Mouse (Mus musculus): ENCODE results near the gene Camk1d. TPM values are rescaled to one million over a fixed set of nuclear protein-coding genes. Genes with fewer than 3 reads are reported as not detected.

Gene Camk1d
- total and polyA plus RNA-seq, 3 experiments, result 4.6 to 12.4 (median 4.8) TPM

- in situ Hi-C loops (cut with MboI; ENCODE audit: low pct_ligation_motif_present, low pct_unique_long_range_greater_than_20kb, low sequenced_read_pairs), result loop anchor here (10.0 kb wide), 3 partner anchors 89 to 261 kb away; no protein-coding TSS in a partner anchor
- dilution Hi-C loops (cut with MboI; ENCODE audit: extremely low pct_ligation_motif_present, extremely low pct_unique_long_range_greater_than_20kb, low sequenced_read_pairs), result no loop called here
Observed at GRCm38 (mm10) chr2:5715544-5715943, 1.2 kb upstream of the Camk1d start.

GRCm38 (mm10) chr2:5715054-5715410 is 717 bp upstream of the Camk1d start:
- Histone ChIP-seq H3K27me3 (replicated peaks) (no peaks in the 10 kb centered on the region), H3K4me1 (ENCODE audit: control insufficient read depth in 1 of 2, insufficient read depth in 2 of 2) (peaks cover 12 to 25% of the 10 kb centered on the region in 2 experiments), H3K79me2 (replicated peaks; ENCODE audit: control insufficient read depth, extremely low read depth, insufficient read depth, poor library complexity, severe bottlenecking) (peaks cover 23% of the 10 kb centered on the region), H3K4me2 (ENCODE audit: insufficient read depth, low read depth, poor library complexity, severe bottlenecking) (peak overlapping the region; percentile 52; the same call in 1 of the 2 replicates), H3K9ac (ENCODE audit: insufficient read depth, low read depth) (no peak overlapping the region), H3K36me3 (replicated peaks in 1 of 2; ENCODE audit: control insufficient read depth in 1 of 2, insufficient read depth in 1 of 2, low read length in 1 of 2) (no peaks in the 10 kb centered on the region), H3K27ac (ENCODE audit: insufficient read depth, low read depth) (no peak overlapping the region), H3K4me3 (replicated peaks in 1 of 3; ENCODE audit: low read depth in 2 of 3, low read length in 2 of 3, poor library complexity in 1 of 3) (peak overlapping the region in 1 of 3 experiments; percentile 99), H3K9me3 (replicated peaks; ENCODE audit: low read length) (peaks cover 13% of the 10 kb centered on the region)
- no peak for DNase-seq (ENCODE audit: extremely low read depth)
- in situ Hi-C loops (cut with MboI; ENCODE audit: low pct_ligation_motif_present, low pct_unique_long_range_greater_than_20kb, low sequenced_read_pairs), result loop anchor here (10.0 kb wide), 3 partner anchors 90 to 260 kb away; no protein-coding TSS in a partner anchor
- dilution Hi-C loops (cut with MboI; ENCODE audit: extremely low pct_ligation_motif_present, extremely low pct_unique_long_range_greater_than_20kb, low sequenced_read_pairs), result no loop called here
- no peak for TF ChIP-seq ELF1 (IDR thresholded peaks at IDR 0.05; ENCODE audit: low read depth, low read length)
- TF ChIP-seq MEF2A (IDR thresholded peaks at IDR 0.05; ENCODE audit: borderline replicate concordance, low read depth, low read length), result no peak
- no peak for TF ChIP-seq MAFK (IDR thresholded peaks at IDR 0.05; ENCODE audit: insufficient replicate concordance, low read length)
- no peak for TF ChIP-seq PAX5 (IDR thresholded peaks at IDR 0.05; ENCODE audit: low read length)
- TF ChIP-seq MYC (IDR thresholded peaks at IDR 0.05; ENCODE audit: low read depth, low read length), result no peak
- TF ChIP-seq ZMIZ1 (IDR thresholded peaks at IDR 0.05; ENCODE audit: low read depth, low read length), result no peak
- TF ChIP-seq JUND (conservative IDR thresholded peaks at IDR 0.05; ENCODE audit: low read depth, low read length), result no peak
- TF ChIP-seq CHD1 (IDR thresholded peaks at IDR 0.05; ENCODE audit: low read depth, low read length), result no peak
- no peak for TF ChIP-seq TCF12 (IDR thresholded peaks at IDR 0.05; ENCODE audit: low read depth, low read length)
- TF ChIP-seq TBP (conservative IDR thresholded peaks at IDR 0.05; ENCODE audit: low read depth, low read length), result no peak
- no peak for TF ChIP-seq USF1 (IDR thresholded peaks at IDR 0.05; ENCODE audit: low read depth, low read length)
- TF ChIP-seq HCFC1 (IDR thresholded peaks at IDR 0.05; ENCODE audit: low read depth, low read length), result no peak
- no peak for TF ChIP-seq ETS1 (conservative IDR thresholded peaks at IDR 0.05; ENCODE audit: low read depth, low read length)
- no peak for TF ChIP-seq EP300 (IDR thresholded peaks at IDR 0.05; ENCODE audit: low read length)
- no peak for TF ChIP-seq RCOR1 (conservative IDR thresholded peaks at IDR 0.05; ENCODE audit: low read depth, low read length)
- no peak for TF ChIP-seq POLR2A (IDR thresholded peaks at IDR 0.05; ENCODE audit: low read depth, low read length)
- no peak for TF ChIP-seq NELFE (IDR thresholded peaks at IDR 0.05; ENCODE audit: low read depth, low read length)
- TF ChIP-seq UBTF (IDR thresholded peaks at IDR 0.05; ENCODE audit: low read depth, low read length), result no peak
- TF ChIP-seq E2F4 (IDR thresholded peaks at IDR 0.05; ENCODE audit: insufficient replicate concordance, low read depth, low read length), result no peak

More at GRCm38 (mm10) chr2:5715544-5715943, 1.2 kb upstream of the Camk1d start:
- no peak for TF ChIP-seq SIN3A (IDR thresholded peaks at IDR 0.05; ENCODE audit: low read length)
- TF ChIP-seq USF2 (conservative IDR thresholded peaks at IDR 0.05; ENCODE audit: low read depth, low read length), result no peak
- no peak for TF ChIP-seq MAFK (IDR thresholded peaks at IDR 0.05; ENCODE audit: insufficient replicate concordance, low read length)
- TF ChIP-seq CHD1 (IDR thresholded peaks at IDR 0.05; ENCODE audit: low read depth, low read length), result no peak
- TF ChIP-seq JUND (conservative IDR thresholded peaks at IDR 0.05; ENCODE audit: low read depth, low read length), result no peak
- TF ChIP-seq MAZ (IDR thresholded peaks at IDR 0.05; ENCODE audit: low read depth, low read length), result no peak
- no peak for TF ChIP-seq CTCF (conservative IDR thresholded peaks at IDR 0.05 in 1 of 2, IDR thresholded peaks at IDR 0.05 in 1 of 2; ENCODE audit: low read depth in 2 of 2, low read length in 2 of 2)
- TF ChIP-seq MAX (IDR thresholded peaks at IDR 0.05; ENCODE audit: low read length), result no peak
- TF ChIP-seq ELF1 (IDR thresholded peaks at IDR 0.05; ENCODE audit: low read depth, low read length), result no peak
- TF ChIP-seq ETS1 (conservative IDR thresholded peaks at IDR 0.05; ENCODE audit: low read depth, low read length), result no peak
- no peak for TF ChIP-seq KAT2A (IDR thresholded peaks at IDR 0.05; ENCODE audit: insufficient replicate concordance, low read length)
- TF ChIP-seq UBTF (IDR thresholded peaks at IDR 0.05; ENCODE audit: low read depth, low read length), result no peak
- no peak for TF ChIP-seq PAX5 (IDR thresholded peaks at IDR 0.05; ENCODE audit: low read length)
- TF ChIP-seq RAD21 (IDR thresholded peaks at IDR 0.05; ENCODE audit: low read depth, low read length), result no peak
- H3K27ac ChIP-seq (ENCODE audit: insufficient read depth, low read depth), result no peak overlapping the region
- no peak overlapping the region for H3K4me2 ChIP-seq (ENCODE audit: insufficient read depth, low read depth, poor library complexity, severe bottlenecking)
- no peak overlapping the region for H3K4me3 ChIP-seq (replicated peaks in 1 of 3; ENCODE audit: low read depth in 2 of 3, low read length in 2 of 3, poor library complexity in 1 of 3)
- DNase-seq (ENCODE audit: extremely low read depth), result no peak
- no peaks in the 10 kb centered on the region for H3K36me3 ChIP-seq (replicated peaks in 1 of 2; ENCODE audit: control insufficient read depth in 1 of 2, insufficient read depth in 1 of 2, low read length in 1 of 2)
- peaks cover 9 to 20% of the 10 kb centered on the region in 2 experiments for H3K4me1 ChIP-seq (ENCODE audit: control insufficient read depth in 1 of 2, insufficient read depth in 2 of 2)
- H3K9me3 ChIP-seq (replicated peaks; ENCODE audit: low read length), result peaks cover 13% of the 10 kb centered on the region
- peaks cover 20% of the 10 kb centered on the region for H3K79me2 ChIP-seq (replicated peaks; ENCODE audit: control insufficient read depth, extremely low read depth, insufficient read depth, poor library complexity, severe bottlenecking)
- H3K27me3 ChIP-seq (replicated peaks), result no peaks in the 10 kb centered on the region
- no peak overlapping the region for H3K9ac ChIP-seq (ENCODE audit: insufficient read depth, low read depth)
